Mouse (Mus musculus): ENCODE measurements around the gene Fbxo21. TPM values are rescaled to one million over a fixed set of nuclear protein-coding genes. Genes with fewer than 3 reads are reported as not detected.

Fbxo21 gene
- polyA plus RNA-seq, 1 experiment from 2014 or later: 72.7 TPM

DNA sequence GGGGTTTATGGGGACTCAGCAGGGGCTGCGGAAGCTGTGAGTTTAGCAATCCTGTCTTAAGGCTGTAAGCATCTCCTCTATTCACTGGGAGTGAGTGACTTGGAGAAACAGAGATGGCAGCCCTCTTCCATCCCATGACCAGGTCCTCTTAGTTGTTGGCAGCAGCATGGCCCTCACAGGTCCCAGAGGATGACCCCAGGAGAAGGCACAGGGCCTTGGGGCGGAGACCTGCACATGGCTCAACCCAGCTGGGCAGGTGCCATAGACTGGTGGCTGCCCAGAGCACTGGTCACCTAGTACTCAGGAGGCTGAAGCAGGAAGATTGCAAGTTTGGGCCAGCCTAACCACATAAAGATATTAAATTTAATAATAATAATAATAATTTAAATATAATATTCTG is 39.1 kb downstream of the Fbxo21 start:
- 94% methylated on average over 2 of the region's 2 CpGs for WGBS

GRCm38 (mm10) chr5:118017527-118017926 is 41.0 kb downstream of the Fbxo21 start:
- Histone ChIP-seq H3K9ac (ENCODE audit: low read length) (no peak overlapping the region), H3K27ac (ENCODE audit: low read depth) (no peak overlapping the region), H3K4me3 (ENCODE audit: low read depth, low read length) (no peak overlapping the region), H3K4me2 (ENCODE audit: low read length) (no peak overlapping the region), H3K36me3 (ENCODE audit: control insufficient read depth, insufficient read depth, low read length) (no peaks in the 10 kb centered on the region), H3K9me3 (ENCODE audit: control insufficient read depth, low read length) (no peaks in the 10 kb centered on the region), H3K27me3 (replicated peaks; ENCODE audit: control insufficient read depth, insufficient read depth, low read length) (no peaks in the 10 kb centered on the region), H3K4me1 (replicated peaks; ENCODE audit: control insufficient read depth, insufficient read depth, low read length) (no peaks in the 10 kb centered on the region; the same call in 1 of the 2 replicates)
- DNase-seq (ENCODE audit: low spot score) (no peak), ATAC-seq (replicated peaks; ENCODE audit: low FRiP score, low TSS enrichment, low read depth) (no peak)
- WGBS: 37% methylated on average over 5 of the region's 5 CpGs

More for the DNA sequence above, 39.1 kb downstream of the Fbxo21 start:
- no peak for DNase-seq (ENCODE audit: low spot score)
- no peak overlapping the region for H3K27ac ChIP-seq (ENCODE audit: low read depth)
- H3K27me3 ChIP-seq (replicated peaks; ENCODE audit: control insufficient read depth, insufficient read depth, low read length): no peaks in the 10 kb centered on the region
- H3K9me3 ChIP-seq (ENCODE audit: control insufficient read depth, low read length): no peaks in the 10 kb centered on the region
- no peak for ATAC-seq (replicated peaks; ENCODE audit: low FRiP score, low TSS enrichment, low read depth)
- H3K9ac ChIP-seq (ENCODE audit: low read length): no peak overlapping the region
- no peak overlapping the region for H3K4me3 ChIP-seq (ENCODE audit: low read depth, low read length)
- no peak overlapping the region for H3K4me2 ChIP-seq (ENCODE audit: low read length)
- peaks cover 4% of the 10 kb centered on the region; the same call in 1 of the 2 replicates for H3K36me3 ChIP-seq (ENCODE audit: control insufficient read depth, insufficient read depth, low read length)
- no peaks in the 10 kb centered on the region; the same call in 1 of the 2 replicates for H3K4me1 ChIP-seq (replicated peaks; ENCODE audit: control insufficient read depth, insufficient read depth, low read length)

DNA sequence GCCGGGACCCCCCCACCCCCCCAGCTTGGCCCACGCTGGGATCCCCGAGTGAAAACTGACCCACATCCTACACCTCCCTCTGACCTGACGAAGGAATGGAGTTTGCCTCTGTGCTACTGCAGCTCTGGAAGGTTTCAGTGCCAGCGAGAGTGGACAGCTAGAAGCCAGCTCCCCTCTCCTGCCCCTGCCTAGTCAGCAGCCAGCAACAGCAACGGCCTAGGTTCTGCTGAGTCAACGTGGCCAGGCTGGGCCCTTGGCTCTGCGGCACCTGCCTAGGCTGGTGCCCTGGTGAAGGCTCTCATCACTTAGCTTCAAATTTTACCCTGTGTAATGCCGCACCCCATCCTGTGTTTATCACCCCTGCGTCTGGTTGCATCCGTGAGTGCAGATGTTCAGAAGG is 43.4 kb downstream of the Fbxo21 start:
- Histone ChIP-seq H3K4me3 (ENCODE audit: low read depth, low read length) (no peak overlapping the region), H3K27ac (ENCODE audit: low read depth) (no peak overlapping the region), H3K9me3 (ENCODE audit: control insufficient read depth, low read length) (no peaks in the 10 kb centered on the region), H3K9ac (ENCODE audit: low read length) (no peak overlapping the region), H3K4me2 (ENCODE audit: low read length) (no peak overlapping the region), H3K4me1 (replicated peaks; ENCODE audit: control insufficient read depth, insufficient read depth, low read length) (no peaks in the 10 kb centered on the region; the same call in 1 of the 2 replicates), H3K36me3 (ENCODE audit: control insufficient read depth, insufficient read depth, low read length) (no peaks in the 10 kb centered on the region), H3K27me3 (replicated peaks; ENCODE audit: control insufficient read depth, insufficient read depth, low read length) (no peaks in the 10 kb centered on the region)
- DNase-seq (ENCODE audit: low spot score): no peak
- 49% methylated on average over 11 of the region's 11 CpGs for WGBS
- no peak for ATAC-seq (replicated peaks; ENCODE audit: low FRiP score, low TSS enrichment, low read depth)

- WGBS: 60% methylated on average over 3 of the region's 3 CpGs
- no peak for ATAC-seq (replicated peaks; ENCODE audit: low FRiP score, low TSS enrichment, low read depth)
These were observed 46.5 kb downstream of the Fbxo21 start for GRCm38 (mm10) chr5:118023053-118023452.

GRCm38 (mm10) chr5:118025880-118026279 is 49.4 kb downstream of the Fbxo21 start:
- H3K9ac ChIP-seq (ENCODE audit: low read length): no peak overlapping the region
- peaks cover 50% of the 10 kb centered on the region for H3K27me3 ChIP-seq (replicated peaks; ENCODE audit: control insufficient read depth, insufficient read depth, low read length)
- H3K4me3 ChIP-seq (ENCODE audit: low read depth, low read length): no peak overlapping the region
- no peaks in the 10 kb centered on the region for H3K36me3 ChIP-seq (ENCODE audit: control insufficient read depth, insufficient read depth, low read length)
- no peak overlapping the region for H3K27ac ChIP-seq (ENCODE audit: low read depth)
- ATAC-seq (replicated peaks; ENCODE audit: low FRiP score, low TSS enrichment, low read depth) (no peak), DNase-seq (ENCODE audit: low spot score) (no peak)
- H3K9me3 ChIP-seq (ENCODE audit: control insufficient read depth, low read length): no peaks in the 10 kb centered on the region
- WGBS: 12% methylated on average over 12 of the region's 12 CpGs
- H3K4me2 ChIP-seq (ENCODE audit: low read length): no peak overlapping the region
- H3K4me1 ChIP-seq (replicated peaks; ENCODE audit: control insufficient read depth, insufficient read depth, low read length): peaks cover 29% of the 10 kb centered on the region

More at GRCm38 (mm10) chr5:118023053-118023452, 46.5 kb downstream of the Fbxo21 start:
- peaks cover 15% of the 10 kb centered on the region for H3K4me1 ChIP-seq (replicated peaks; ENCODE audit: control insufficient read depth, insufficient read depth, low read length)
- peaks cover 25% of the 10 kb centered on the region for H3K27me3 ChIP-seq (replicated peaks; ENCODE audit: control insufficient read depth, insufficient read depth, low read length)
- H3K9me3 ChIP-seq (ENCODE audit: control insufficient read depth, low read length): no peaks in the 10 kb centered on the region
- H3K4me3 ChIP-seq (ENCODE audit: low read depth, low read length): no peak overlapping the region
- DNase-seq (ENCODE audit: low spot score): no peak
- no peak overlapping the region for H3K27ac ChIP-seq (ENCODE audit: low read depth)
- H3K36me3 ChIP-seq (ENCODE audit: control insufficient read depth, insufficient read depth, low read length): no peaks in the 10 kb centered on the region
- no peak overlapping the region for H3K9ac ChIP-seq (ENCODE audit: low read length)
- H3K4me2 ChIP-seq (ENCODE audit: low read length): no peak overlapping the region

DNA sequence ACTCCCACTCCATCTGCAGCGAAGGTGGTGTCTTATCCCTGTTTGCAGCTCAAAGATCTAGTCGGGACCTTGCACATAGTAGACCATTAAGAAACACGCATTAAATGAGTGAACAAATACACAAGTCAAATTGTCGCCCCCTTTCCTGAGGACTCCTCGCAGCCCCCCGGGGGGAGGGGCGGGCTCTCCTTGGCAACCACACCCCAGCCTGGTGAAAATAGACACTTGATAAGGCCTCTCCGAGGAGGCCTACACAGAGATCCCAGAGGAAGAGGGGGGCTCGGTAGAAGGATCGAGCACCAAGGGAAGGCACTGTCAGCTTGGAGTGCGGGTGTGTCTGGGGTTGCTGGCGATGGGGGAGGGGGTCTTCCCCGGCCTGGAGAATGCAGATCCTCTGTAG is 49.8 kb downstream of the Fbxo21 start:
- no peak overlapping the region for H3K4me3 ChIP-seq (ENCODE audit: low read depth, low read length)
- no peak overlapping the region for H3K27ac ChIP-seq (ENCODE audit: low read depth)
- no peaks in the 10 kb centered on the region for H3K9me3 ChIP-seq (ENCODE audit: control insufficient read depth, low read length)
- peak overlapping the region; percentile 100; the same call in 1 of the 2 replicates for H3K4me2 ChIP-seq (ENCODE audit: low read length)
- peaks cover 29% of the 10 kb centered on the region for H3K4me1 ChIP-seq (replicated peaks; ENCODE audit: control insufficient read depth, insufficient read depth, low read length)
- H3K27me3 ChIP-seq (replicated peaks; ENCODE audit: control insufficient read depth, insufficient read depth, low read length): peaks cover 50% of the 10 kb centered on the region
- no peaks in the 10 kb centered on the region for H3K36me3 ChIP-seq (ENCODE audit: control insufficient read depth, insufficient read depth, low read length)
- ATAC-seq (replicated peaks; ENCODE audit: low FRiP score, low TSS enrichment, low read depth) (no peak), DNase-seq (ENCODE audit: low spot score) (no peak)
- 5% methylated on average over 13 of the region's 13 CpGs for WGBS
- no peak overlapping the region for H3K9ac ChIP-seq (ENCODE audit: low read length)

DNA sequence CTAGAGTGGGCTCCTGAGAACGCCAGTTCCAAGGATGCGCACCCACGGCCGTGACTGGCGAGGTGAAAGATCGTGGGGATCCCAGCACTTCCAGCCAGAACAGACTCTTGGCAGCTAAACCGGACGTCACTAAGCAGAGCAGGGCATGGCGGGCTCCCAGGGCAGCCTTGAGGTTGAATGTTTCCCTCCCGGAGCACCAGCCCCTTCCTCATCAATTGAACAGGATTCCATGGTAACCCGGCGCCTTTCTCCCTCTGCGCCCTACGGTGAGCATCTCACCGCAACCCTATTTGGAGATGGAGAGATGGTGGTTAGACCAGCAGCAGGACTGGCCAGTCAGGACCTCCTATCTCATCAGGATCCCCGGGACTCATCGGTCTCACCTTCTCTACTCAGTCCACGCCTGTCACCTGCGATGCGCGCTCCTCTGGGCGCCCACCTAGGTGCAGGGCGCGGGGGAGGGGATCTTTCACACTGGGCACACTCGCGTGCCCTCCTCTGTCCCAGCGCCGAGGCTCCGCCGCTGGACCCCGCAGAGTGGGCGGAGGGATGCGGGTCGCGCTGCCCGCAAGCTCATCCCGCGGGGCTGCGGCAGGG is 50.7 kb downstream of the Fbxo21 start:
- Histone ChIP-seq H3K4me1 (replicated peaks; ENCODE audit: control insufficient read depth, insufficient read depth, low read length) (peaks cover 29% of the 10 kb centered on the region), H3K4me3 (ENCODE audit: low read depth, low read length) (peak overlapping the region; percentile 59), H3K9me3 (ENCODE audit: control insufficient read depth, low read length) (no peaks in the 10 kb centered on the region), H3K4me2 (ENCODE audit: low read length) (peak overlapping the region; percentile 100), H3K27me3 (replicated peaks; ENCODE audit: control insufficient read depth, insufficient read depth, low read length) (peaks cover 50% of the 10 kb centered on the region), H3K36me3 (ENCODE audit: control insufficient read depth, insufficient read depth, low read length) (no peaks in the 10 kb centered on the region), H3K9ac (ENCODE audit: low read length) (peak overlapping the region; percentile 38), H3K27ac (ENCODE audit: low read depth) (no peak overlapping the region)
- peak; percentile 59 for DNase-seq (ENCODE audit: low spot score)
- no peak for ATAC-seq (replicated peaks; ENCODE audit: low FRiP score, low TSS enrichment, low read depth)
- under 1% methylated on average over 39 of the region's 39 CpGs for whole genome bisulfite sequencing

DNA sequence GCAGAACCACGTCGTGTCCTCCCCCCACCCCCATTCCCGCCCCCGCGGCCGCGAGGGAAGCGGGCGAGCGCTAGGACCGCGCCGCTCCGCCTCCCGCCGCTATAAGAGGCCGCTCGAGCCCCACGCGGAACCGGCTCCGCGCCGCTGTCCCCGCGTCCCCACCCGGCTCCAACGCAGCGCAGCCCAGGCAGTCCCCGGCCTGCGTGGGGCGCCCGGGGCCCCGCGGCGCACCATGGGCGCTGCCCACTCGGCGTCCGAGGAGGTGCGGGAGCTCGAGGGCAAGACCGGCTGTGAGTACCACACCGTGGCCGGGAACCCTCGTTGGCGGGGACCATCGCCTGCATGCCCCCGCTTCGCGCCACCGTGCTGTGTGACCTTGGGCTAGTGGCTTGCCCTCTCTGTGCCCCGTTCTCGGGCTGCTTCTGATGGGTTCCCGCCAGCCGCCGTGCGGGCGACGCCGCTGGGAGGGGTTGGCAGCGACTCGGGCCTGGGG is 51.2 kb downstream of the Fbxo21 start, which contains the start of gene Tesc:
TSS of gene Tesc (plus strand) at position 46 of the 493 bp plus-strand sequence.
- no peak within 1 kb of the TSS for H3K27ac ChIP-seq (ENCODE audit: low read depth)
- peaks cover 29% of the 10 kb centered on the region for H3K4me1 ChIP-seq (replicated peaks; ENCODE audit: control insufficient read depth, insufficient read depth, low read length)
- H3K9ac ChIP-seq (ENCODE audit: low read length): peak within 1 kb of the TSS; percentile 38
- no peaks in the 10 kb centered on the region for H3K9me3 ChIP-seq (ENCODE audit: control insufficient read depth, low read length)
- H3K27me3 ChIP-seq (replicated peaks; ENCODE audit: control insufficient read depth, insufficient read depth, low read length): peaks cover 50% of the 10 kb centered on the region
- no peak for ATAC-seq (replicated peaks; ENCODE audit: low FRiP score, low TSS enrichment, low read depth)
- H3K36me3 ChIP-seq (ENCODE audit: control insufficient read depth, insufficient read depth, low read length): no peaks in the 10 kb centered on the region
- peak; percentile 59 for DNase-seq (ENCODE audit: low spot score)
- peak within 1 kb of the TSS; percentile 100 for H3K4me2 ChIP-seq (ENCODE audit: low read length)
- WGBS: under 1% methylated on average over 57 of the region's 63 CpGs
- peak within 1 kb of the TSS; percentile 59 for H3K4me3 ChIP-seq (ENCODE audit: low read depth, low read length)

Measured in intestine, embryonic 14.5 days (tissue).